Mouse (Mus musculus) liver, embryonic 14.5 days (tissue): ENCODE data around the gene Nmral1. TPM values are rescaled to one million over a fixed set of nuclear protein-coding genes. Genes with fewer than 3 reads are reported as not detected.

Experiments
- ATAC-seq: fragments of 200-750 bp; cut with Nextera tagmentation; 2 replicates; pipeline ENCODE4 v1.8.0; 2017; ENCODE audit warnings: moderate number of reproducible peaks, mild to moderate bottlenecking, moderate library complexity; ENCODE audit not compliant: insufficient read depth
- DNase-seq, 3 experiments: peaks; one replicate each; pipeline ENCODE4 v3.0.0-alpha.2; 2012 to 2013; ENCODE audit warnings: low read depth in 3 of 3, low spot score in 3 of 3
- H3K27ac ChIP-seq: fragments of 300-500 bp; sonication (generic); 2 replicates; pipeline ENCODE4 v1.5.1; 2014; ENCODE audit warnings: moderate library complexity, mild to moderate bottlenecking, control low read depth, inconsistent platforms
- H3K27me3 ChIP-seq: fragments of 300-500 bp; sonication (generic); 2 replicates; pipeline ENCODE4 v1.6.1; 2014; ENCODE audit warnings: mild to moderate bottlenecking, low read length, moderate library complexity; ENCODE audit not compliant: control insufficient read depth, insufficient read depth
- H3K36me3 ChIP-seq: fragments of 300-500 bp; sonication (generic); replicated peaks from 2 replicates; pipeline ENCODE4 v1.6.1; 2014; ENCODE audit warnings: low read depth; ENCODE audit not compliant: control insufficient read depth, insufficient read depth
- H3K4me1 ChIP-seq, 2 experiments: fragments of 200-500 bp in 1 of 2; fragments of 300-500 bp in 1 of 2; sonication (generic) in 1 of 2; replicated peaks; 2 replicates each; pipeline ENCODE4 v1.6.1; 2012 to 2014; ENCODE audit warnings: antibody characterized with exemption in 1 of 2, inconsistent platforms in 1 of 2, low read length in 1 of 2; ENCODE audit not compliant: control insufficient read depth in 2 of 2, insufficient read depth in 2 of 2
- H3K4me2 ChIP-seq: fragments of 300-500 bp; sonication (generic); 2 replicates; pipeline ENCODE4 v1.6.1; 2014; ENCODE audit warnings: low read depth, mild to moderate bottlenecking, control low read depth, moderate library complexity
- H3K4me3 ChIP-seq, 2 experiments: fragments of 200-500 bp in 1 of 2; fragments of 300-500 bp in 1 of 2; sonication (generic) in 1 of 2; 2 replicates each; pipeline ENCODE4 v1.5.1; 2012 to 2014; ENCODE audit warnings: low read depth in 2 of 2, low read length in 2 of 2, mild to moderate bottlenecking in 2 of 2, control low read depth in 1 of 2, inconsistent platforms in 1 of 2, moderate library complexity in 1 of 2; ENCODE audit not compliant: insufficient read depth in 1 of 2
- H3K9ac ChIP-seq: fragments of 300-500 bp; sonication (generic); replicated peaks from 2 replicates; pipeline ENCODE4 v1.6.1; 2014; ENCODE audit warnings: mild to moderate bottlenecking, control low read depth, moderate library complexity
- H3K9me3 ChIP-seq: fragments of 300-500 bp; sonication (generic); 2 replicates; pipeline ENCODE4 v1.6.1; 2016; ENCODE audit warnings: low read length, mixed read lengths; ENCODE audit not compliant: control insufficient read depth
- CTCF ChIP-seq: IDR thresholded peaks from 2 replicates; pipeline ENCODE4 v1.5.1; 2016; ENCODE audit warnings: antibody characterized with exemption, low read depth, control low read depth
- EP300 ChIP-seq: IDR thresholded peaks from 2 replicates; pipeline ENCODE4 v1.6.1; 2016; ENCODE audit warnings: antibody characterized with exemption, low read depth
- WGBS: fragments of 180-500 bp; shearing (Covaris S2); extraction: QIAGEN DNeasy Blood & Tissue Kit; methylation state at CpG from one replicate; pipeline ENCODE4 v1.1.7; 2014; ENCODE audit not compliant: insufficient replicate concordance; 5-methylcytosine and 5-hydroxymethylcytosine counted together
- polyA plus RNA-seq, 2 experiments: library from polyadenylated mRNA; depleted of rRNA in 1 of 2; stranded (reverse) in 1 of 2; unstranded in 1 of 2; fragments of >200 nt; fragmentation: Nextera tagmentation in 1 of 2; extraction: Ambion mirVana in 1 of 2; gene quantifications; 2 replicates each; pipeline versions ENCODE4 v1.2.1 to v1.2.3; 2012 to 2014

The Nmral1 gene
- polyA plus RNA-seq (2012; rRNA removed) = 27.0 and 36.6 TPM in 2 replicates
- polyA plus RNA-seq (2014; fragmentation: Nextera tagmentation; extraction: Ambion mirVana) = 45.2 and 48.2 TPM in 2 replicates

DNA sequence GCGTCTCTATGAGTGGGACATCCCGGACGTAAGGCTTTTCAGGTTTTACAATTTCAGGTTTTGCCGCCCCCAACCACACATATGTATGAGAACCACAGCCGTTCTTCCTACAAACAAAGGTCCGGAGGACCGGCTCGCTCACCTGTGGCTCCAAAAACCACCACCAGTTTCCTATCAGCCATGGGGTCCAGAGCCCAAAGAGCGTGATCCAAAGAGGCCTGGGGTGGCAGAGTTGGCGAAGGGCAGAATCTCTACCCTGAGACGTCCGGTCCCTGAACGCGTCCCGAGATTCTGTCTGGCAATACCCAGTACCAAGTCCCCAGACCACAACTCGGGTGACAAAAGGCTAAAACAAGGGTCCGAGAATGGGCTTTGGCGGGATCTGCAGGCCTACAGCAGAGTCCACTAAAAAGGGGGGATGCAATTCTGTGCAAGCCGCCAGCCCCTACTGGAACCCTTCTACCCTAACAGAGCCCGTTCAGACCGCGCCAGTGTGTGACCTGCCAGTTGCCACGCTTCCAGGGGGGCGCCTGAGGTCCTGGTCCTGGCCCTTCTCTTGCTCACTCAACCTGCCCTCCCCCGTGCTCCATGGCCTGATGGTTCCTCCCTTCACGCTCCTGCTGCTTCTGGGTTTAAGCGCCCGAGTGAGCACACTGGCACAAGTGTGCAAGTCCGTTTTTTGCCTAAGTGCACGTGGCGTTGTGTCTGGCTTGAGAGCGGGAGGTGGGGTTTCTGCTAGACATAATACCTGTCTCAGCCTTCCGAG, at the start of gene Nmral1:
Gene Nmral1 (minus strand): TSS at position 604 of the 766 bp plus-strand sequence.
- TF ChIP-seq CTCF = no peak
- no peak for TF ChIP-seq EP300
- Histone ChIP-seq H3K27me3 (no peaks in the 10 kb centered on the region), H3K9me3 (no peaks in the 10 kb centered on the region), H3K27ac (peak within 1 kb of the TSS; percentile 61), H3K4me3 (peak within 1 kb of the TSS; percentile 86 to 99), H3K9ac (peak within 1 kb of the TSS; percentile 92), H3K4me1 (peaks cover 6 to 24% of the 10 kb centered on the region in 2 experiments), H3K4me2 (peak within 1 kb of the TSS; percentile 65), H3K36me3 (peaks cover 23% of the 10 kb centered on the region)
- DNase-seq = peak; percentile 63 to 68 (median 64)
- ATAC-seq = peak; percentile 83
- WGBS = 13% methylated on average over 33 of the region's 33 CpGs

DNA sequence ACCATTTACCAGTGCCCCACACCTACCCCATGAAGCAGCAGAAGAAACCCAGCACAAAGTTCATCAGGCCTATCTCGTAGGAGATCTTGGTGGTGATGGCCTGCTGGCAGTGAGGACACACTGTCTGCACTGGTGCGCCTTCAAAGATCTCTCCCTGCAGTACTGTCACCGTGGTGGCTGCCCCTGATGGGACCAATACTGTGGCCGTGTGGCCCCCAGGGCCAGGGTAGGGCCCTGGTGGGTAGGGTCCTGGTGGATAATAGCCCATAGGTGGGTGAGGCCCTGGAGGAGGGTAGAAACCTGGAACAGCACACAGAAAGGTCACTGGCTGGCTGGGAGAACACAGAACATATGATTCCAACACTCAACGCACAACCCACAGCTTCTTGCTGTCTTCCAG, 49.6 kb upstream of the Nmral1 start:
- Histone ChIP-seq H3K9me3 (no peaks in the 10 kb centered on the region), H3K27me3 (no peaks in the 10 kb centered on the region), H3K4me3 (no peak overlapping the region), H3K4me1 (no peaks in the 10 kb centered on the region; a peak in 1 of 4 replicates), H3K9ac (no peak overlapping the region), H3K36me3 (peaks cover 12% of the 10 kb centered on the region), H3K4me2 (no peak overlapping the region), H3K27ac (no peak overlapping the region)
- DNase-seq (no peak), ATAC-seq (no peak)
- TF ChIP-seq EP300 = no peak
- TF ChIP-seq CTCF = no peak
- 73% methylated on average over 5 of the region's 5 CpGs for WGBS

DNA sequence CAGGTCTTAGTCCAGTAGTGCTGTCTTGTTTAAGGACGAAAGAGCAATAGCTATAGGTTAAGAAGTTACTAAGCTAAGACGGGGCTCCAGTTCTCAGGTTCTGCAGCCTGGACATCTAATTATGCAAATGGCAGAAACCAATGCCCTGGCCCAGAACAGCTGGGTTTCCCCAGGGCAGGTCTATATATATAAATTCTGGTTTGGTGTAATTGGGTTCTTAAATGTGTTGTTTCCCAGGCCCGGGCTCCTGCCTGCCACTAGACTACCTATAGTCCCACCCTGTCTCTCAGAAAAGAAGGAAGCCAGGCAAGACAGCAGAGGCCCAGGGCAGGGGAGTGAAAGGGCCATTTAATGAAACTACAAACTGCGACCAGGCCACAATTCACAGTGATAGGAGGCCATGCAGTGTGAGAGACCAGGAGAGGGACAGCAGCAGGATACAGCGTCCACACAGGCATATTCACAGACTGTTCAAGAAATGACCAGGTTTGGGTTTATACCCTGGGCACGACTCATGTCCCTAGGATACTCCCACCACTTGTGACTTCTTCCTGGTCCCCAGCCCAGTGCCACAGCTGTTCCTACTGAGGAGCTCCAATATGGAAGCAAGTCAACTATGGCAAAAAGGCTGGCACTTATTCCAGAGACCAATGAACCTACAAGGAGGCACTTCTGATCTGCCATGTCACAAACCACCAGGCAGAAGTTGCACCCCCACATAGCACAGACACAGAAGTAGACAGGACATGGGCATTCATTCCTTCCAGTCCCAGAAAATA, 48.0 kb upstream of the Nmral1 start:
- no peaks in the 10 kb centered on the region for H3K9me3 ChIP-seq
- no peak overlapping the region for H3K4me2 ChIP-seq
- no peak overlapping the region for H3K27ac ChIP-seq
- peaks cover 12% of the 10 kb centered on the region for H3K36me3 ChIP-seq
- ATAC-seq = no peak
- H3K27me3 ChIP-seq = no peaks in the 10 kb centered on the region
- no peak for DNase-seq
- no peak overlapping the region for H3K9ac ChIP-seq
- no peak overlapping the region for H3K4me3 ChIP-seq
- WGBS = 65% methylated on average over 6 of the region's 6 CpGs
- TF ChIP-seq CTCF = no peak
- TF ChIP-seq EP300 = no peak
- no peaks in the 10 kb centered on the region for H3K4me1 ChIP-seq

DNA sequence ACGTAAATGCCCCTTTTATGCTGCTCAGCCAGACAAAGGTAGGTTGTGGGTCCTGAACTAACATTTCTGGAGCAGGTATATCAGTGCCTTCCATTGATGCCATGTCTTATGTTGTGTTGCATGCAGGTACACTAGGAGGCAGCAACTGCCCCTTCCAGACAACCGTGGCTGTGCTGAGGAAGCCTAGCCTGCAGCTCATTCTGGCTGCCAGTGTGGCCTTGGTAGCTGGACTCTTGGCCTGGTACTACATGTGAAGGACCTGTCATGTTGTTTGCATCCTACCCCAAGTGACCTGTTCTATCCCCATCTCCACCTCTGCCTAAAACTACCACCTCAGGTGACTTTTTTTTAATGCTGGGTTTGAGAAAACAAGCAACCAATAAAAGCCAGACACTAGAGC, 46.7 kb upstream of the Nmral1 start:
- Histone ChIP-seq H3K27me3 (no peaks in the 10 kb centered on the region), H3K4me3 (no peak overlapping the region), H3K4me1 (no peaks in the 10 kb centered on the region), H3K9me3 (no peaks in the 10 kb centered on the region), H3K27ac (no peak overlapping the region), H3K36me3 (peaks cover 12% of the 10 kb centered on the region), H3K9ac (no peak overlapping the region), H3K4me2 (no peak overlapping the region)
- 61% methylated on average over 2 of the region's 2 CpGs for WGBS
- DNase-seq (no peak), ATAC-seq (no peak)
- TF ChIP-seq CTCF (no peak), EP300 (no peak)

DNA sequence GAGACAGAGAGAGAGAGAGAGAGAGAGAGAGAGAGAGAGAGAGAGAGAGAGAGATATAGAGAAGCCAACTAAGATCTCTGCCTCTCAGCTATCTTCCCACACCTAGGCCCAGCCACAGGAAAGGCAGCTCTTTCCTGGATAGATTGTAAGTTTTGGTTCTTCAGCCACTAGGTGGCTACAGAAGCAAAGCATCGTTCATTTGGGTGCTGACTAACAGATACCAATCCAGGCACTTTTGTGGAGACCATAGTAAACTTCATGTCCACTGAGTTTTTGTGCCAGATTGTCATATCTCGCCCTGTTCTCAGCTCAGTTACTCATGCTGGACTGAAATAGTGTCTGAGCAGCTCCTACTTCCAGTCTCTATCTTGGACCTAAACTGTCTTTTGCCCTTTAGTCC, 44.1 kb upstream of the Nmral1 start:
- no peaks in the 10 kb centered on the region for H3K27me3 ChIP-seq
- no peaks in the 10 kb centered on the region for H3K4me1 ChIP-seq
- H3K4me3 ChIP-seq = no peak overlapping the region
- DNase-seq (peak; percentile 14 to 20 (median 18)), ATAC-seq (no peak)
- 30% methylated on average over 2 of the region's 2 CpGs for WGBS
- peak; percentile 67 for TF ChIP-seq CTCF
- TF ChIP-seq EP300 = no peak
- no peak overlapping the region for H3K4me2 ChIP-seq
- H3K9me3 ChIP-seq = no peaks in the 10 kb centered on the region
- peaks cover 10% of the 10 kb centered on the region for H3K36me3 ChIP-seq
- no peak overlapping the region for H3K9ac ChIP-seq
- H3K27ac ChIP-seq = no peak overlapping the region
